Mouse (Mus musculus) heart, embryonic 11.5 days (tissue): ENCODE results near the gene B9d2. TPM values are rescaled to one million over a fixed set of nuclear protein-coding genes. Genes with fewer than 3 reads are reported as not detected.

ENCODE experiments used
- ATAC-seq: fragments of 200-750 bp; cut with Nextera tagmentation; replicated peaks from 2 replicates; pipeline ENCODE4 v1.8.0; 2017; ENCODE audit warnings: moderate library complexity; ENCODE audit not compliant: insufficient number of reproducible peaks, low FRiP score, low TSS enrichment
- H3K27ac ChIP-seq: fragments of 300-500 bp; sonication (generic); 2 replicates; pipeline ENCODE4 v1.5.1; 2014; ENCODE audit warnings: mild to moderate bottlenecking, low read depth, low read length
- H3K27me3 ChIP-seq: fragments of 300-500 bp; sonication (generic); 2 replicates; pipeline ENCODE4 v1.6.1; 2014; ENCODE audit warnings: mild to moderate bottlenecking, low read length, mixed read lengths; ENCODE audit not compliant: control insufficient read depth, insufficient read depth
- H3K36me3 ChIP-seq: fragments of 300-500 bp; sonication (generic); 2 replicates; pipeline ENCODE4 v1.6.1; 2014; ENCODE audit warnings: mild to moderate bottlenecking, low read length, moderate library complexity, mixed read lengths; ENCODE audit not compliant: control insufficient read depth, insufficient read depth
- H3K4me1 ChIP-seq: fragments of 300-500 bp; sonication (generic); 2 replicates; pipeline ENCODE4 v1.6.1; 2014; ENCODE audit warnings: low read length; ENCODE audit not compliant: control insufficient read depth, insufficient read depth
- H3K4me2 ChIP-seq: fragments of 300-500 bp; sonication (generic); 2 replicates; pipeline ENCODE4 v1.6.1; 2014; ENCODE audit warnings: mild to moderate bottlenecking, moderate library complexity
- H3K4me3 ChIP-seq: fragments of 300-500 bp; sonication (generic); 2 replicates; pipeline ENCODE4 v1.5.1; 2014; ENCODE audit warnings: low read depth, low read length
- H3K9ac ChIP-seq: fragments of 300-500 bp; sonication (generic); 2 replicates; pipeline ENCODE4 v1.6.1; 2014; ENCODE audit warnings: mild to moderate bottlenecking, low read depth, low read length, moderate library complexity
- H3K9me3 ChIP-seq: fragments of 300-500 bp; sonication (generic); replicated peaks from 2 replicates; pipeline ENCODE4 v1.6.1; 2016; ENCODE audit warnings: low read length; ENCODE audit not compliant: control insufficient read depth
- WGBS: fragments of 180-500 bp; shearing (Covaris S2); extraction: QIAGEN DNeasy Blood & Tissue Kit; methylation state at CpG from one replicate; pipeline ENCODE4 v1.1.7; 2014; ENCODE audit not compliant: insufficient replicate concordance; 5-methylcytosine and 5-hydroxymethylcytosine counted together
- polyA plus RNA-seq: library from polyadenylated mRNA; unstranded; fragments of >200 nt; fragmentation: Nextera tagmentation; extraction: Ambion mirVana; gene quantifications from 2 replicates; pipeline ENCODE4 v1.2.1, GENCODE M21; 2014

B9d2 gene
- polyA plus RNA-seq, 1 experiment from 2014 or later, result 29.5 TPM

- ATAC-seq, result 0 out of 2 replicates have a peak, but pooled peaks have one; percentile 37
- Histone ChIP-seq H3K4me3 (peak overlapping the region; percentile 4; the same call in 1 of the 2 replicates), H3K9me3 (no peaks in the 10 kb centered on the region), H3K27me3 (no peaks in the 10 kb centered on the region), H3K27ac (peak overlapping the region; percentile 75), H3K36me3 (peaks cover 28% of the 10 kb centered on the region), H3K9ac (peak overlapping the region; percentile 65), H3K4me2 (peak overlapping the region; percentile 58), H3K4me1 (peaks cover 57% of the 10 kb centered on the region)
- 6% methylated on average over 5 of the region's 7 CpGs for WGBS
Measured at GRCm38 (mm10) chr7:25710519-25711130, 30.0 kb downstream of the B9d2 start.

- peaks cover 54% of the 10 kb centered on the region for H3K4me1 ChIP-seq
- no peak overlapping the region for H3K4me3 ChIP-seq
- H3K9me3 ChIP-seq, result no peaks in the 10 kb centered on the region
- H3K27ac ChIP-seq, result peak overlapping the region; percentile 75
- H3K27me3 ChIP-seq, result no peaks in the 10 kb centered on the region
- ATAC-seq, result no peak
- H3K9ac ChIP-seq, result no peak overlapping the region
- H3K36me3 ChIP-seq, result peaks cover 31% of the 10 kb centered on the region
- no peak overlapping the region; the same call in 1 of the 2 replicates for H3K4me2 ChIP-seq
- 44% methylated on average over 5 of the region's 5 CpGs for WGBS
Measured at GRCm38 (mm10) chr7:25711165-25711564, 30.6 kb downstream of the B9d2 start.

- peak; percentile 43 for ATAC-seq
- no peaks in the 10 kb centered on the region for H3K9me3 ChIP-seq
- H3K27ac ChIP-seq, result peak overlapping the region; percentile 75
- 5% methylated on average over 7 of the region's 7 CpGs for WGBS
- peaks cover 31% of the 10 kb centered on the region for H3K36me3 ChIP-seq
- peaks cover 48% of the 10 kb centered on the region for H3K4me1 ChIP-seq
- H3K4me2 ChIP-seq, result peak overlapping the region; percentile 16; the same call in 1 of the 2 replicates
- no peak overlapping the region for H3K4me3 ChIP-seq
- H3K9ac ChIP-seq, result peak overlapping the region; percentile 52; the same call in 1 of the 2 replicates
- no peaks in the 10 kb centered on the region for H3K27me3 ChIP-seq
Measured at GRCm38 (mm10) chr7:25711731-25712197, 31.2 kb downstream of the B9d2 start.

- no peak for ATAC-seq
- peak overlapping the region; percentile 52; the same call in 1 of the 2 replicates for H3K9ac ChIP-seq
- 0 out of 2 replicates have a peak overlapping the region, but pooled peaks have one; percentile 75 for H3K27ac ChIP-seq
- 85% methylated on average over 9 of the region's 9 CpGs for WGBS
- no peak overlapping the region for H3K4me3 ChIP-seq
- peaks cover 41% of the 10 kb centered on the region for H3K4me1 ChIP-seq
- no peak overlapping the region for H3K4me2 ChIP-seq
- H3K9me3 ChIP-seq, result no peaks in the 10 kb centered on the region
- no peaks in the 10 kb centered on the region for H3K27me3 ChIP-seq
- peaks cover 31% of the 10 kb centered on the region for H3K36me3 ChIP-seq
Measured at GRCm38 (mm10) chr7:25712801-25713200, 32.2 kb downstream of the B9d2 start.

- no peaks in the 10 kb centered on the region for H3K9me3 ChIP-seq
- no peak overlapping the region for H3K4me2 ChIP-seq
- no peak overlapping the region for H3K4me3 ChIP-seq
- no peak overlapping the region for H3K27ac ChIP-seq
- ATAC-seq, result no peak
- peaks cover 45% of the 10 kb centered on the region for H3K4me1 ChIP-seq
- whole genome bisulfite sequencing, result 95% methylated on average over 8 of the region's 8 CpGs
- H3K27me3 ChIP-seq, result no peaks in the 10 kb centered on the region
- H3K9ac ChIP-seq, result no peak overlapping the region
- H3K36me3 ChIP-seq, result peaks cover 31% of the 10 kb centered on the region
Measured at GRCm38 (mm10) chr7:25714581-25714980, 34.0 kb downstream of the B9d2 start.

GRCm38 (mm10) chr7:25715731-25716271, 35.2 kb downstream of the B9d2 start:
- no peak overlapping the region for H3K27ac ChIP-seq
- no peak overlapping the region for H3K4me3 ChIP-seq
- H3K27me3 ChIP-seq, result no peaks in the 10 kb centered on the region
- peaks cover 32% of the 10 kb centered on the region for H3K4me1 ChIP-seq
- no peak for ATAC-seq
- no peak overlapping the region for H3K9ac ChIP-seq
- H3K36me3 ChIP-seq, result peaks cover 31% of the 10 kb centered on the region
- no peak overlapping the region for H3K4me2 ChIP-seq
- H3K9me3 ChIP-seq, result no peaks in the 10 kb centered on the region
- 94% methylated on average over 22 of the region's 22 CpGs for WGBS

- WGBS, result 93% methylated on average over 3 of the region's 3 CpGs
- Histone ChIP-seq H3K9ac (no peak overlapping the region), H3K4me3 (no peak overlapping the region)
Measured at GRCm38 (mm10) chr7:25717478-25717877, 36.9 kb downstream of the B9d2 start.

GRCm38 (mm10) chr7:25718788-25719417, 38.3 kb downstream of the B9d2 start, which contains the start of gene Ccdc97:
Gene Ccdc97, minus strand, starts transcription at chr7:25719088.
- H3K9ac ChIP-seq, result peak within 1 kb of the TSS; percentile 84
- 4% methylated on average over 32 of the region's 32 CpGs for WGBS
- H3K36me3 ChIP-seq, result peaks cover 35% of the 10 kb centered on the region
- peaks cover 13% of the 10 kb centered on the region for H3K4me1 ChIP-seq
- peak within 1 kb of the TSS; percentile 83 for H3K27ac ChIP-seq
- H3K4me3 ChIP-seq, result peak within 1 kb of the TSS; percentile 76
- ATAC-seq, result peak; percentile 60
- H3K27me3 ChIP-seq, result no peaks in the 10 kb centered on the region
- H3K4me2 ChIP-seq, result peak within 1 kb of the TSS; percentile 88
- no peaks in the 10 kb centered on the region for H3K9me3 ChIP-seq

More at GRCm38 (mm10) chr7:25717478-25717877, 36.9 kb downstream of the B9d2 start:
- Histone ChIP-seq H3K4me2 (peak overlapping the region; percentile 7; the same call in 1 of the 2 replicates), H3K27ac (no peak overlapping the region), H3K36me3 (peaks cover 35% of the 10 kb centered on the region), H3K9me3 (no peaks in the 10 kb centered on the region), H3K4me1 (peaks cover 16% of the 10 kb centered on the region), H3K27me3 (no peaks in the 10 kb centered on the region)
- no peak for ATAC-seq
